Mouse (Mus musculus) leukemia stem cell, adult 10-12 weeks (primary cell): ENCODE results near the gene Pin1. TPM values are rescaled to one million over a fixed set of nuclear protein-coding genes. Genes with fewer than 3 reads are reported as not detected.

Experiments
- polyA plus RNA-seq: library from polyadenylated mRNA; stranded (reverse); fragments of >175 nt; gene quantifications from 2 replicates; pipeline ENCODE4 v1.2.3, GENCODE M21; 2012; ENCODE audit warnings: low replicate concordance

Pin1 gene
- polyA plus RNA-seq = 15.2 and 16.6 TPM in 2 replicates

DNA sequence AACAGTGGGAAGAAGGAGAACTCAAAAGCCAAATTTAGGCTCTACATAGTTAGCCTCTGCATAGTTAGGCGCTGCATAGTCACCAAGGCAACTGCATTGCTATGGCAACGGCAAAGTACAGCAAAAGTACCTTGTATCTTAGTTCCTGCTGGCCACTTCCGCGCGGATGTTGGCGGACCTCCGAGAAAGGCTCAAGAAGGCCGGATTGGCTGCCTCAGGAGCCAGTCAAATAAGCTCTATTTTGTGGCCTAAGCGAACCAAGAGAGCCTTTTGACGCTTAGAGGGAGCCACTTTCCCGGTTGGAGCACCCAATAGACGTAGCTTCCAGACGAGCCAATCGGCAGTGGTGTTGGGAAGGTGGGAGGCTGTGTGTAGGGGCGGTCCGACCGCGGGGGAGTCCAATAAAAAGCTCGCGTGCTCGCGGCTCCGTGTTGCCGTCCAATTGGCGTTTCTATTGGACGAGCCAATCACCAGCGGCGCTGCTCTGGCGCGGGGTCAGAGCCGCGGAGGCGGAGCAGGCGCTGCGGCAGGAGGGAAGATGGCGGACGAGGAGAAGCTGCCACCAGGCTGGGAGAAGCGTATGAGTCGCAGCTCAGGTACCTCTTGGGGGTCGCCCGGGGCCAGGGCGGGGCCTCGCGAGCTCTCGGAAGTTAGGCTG, at the start of gene Pin1:
Gene Pin1, plus strand, starts transcription at position 494 of the 658 bp plus-strand sequence.

GRCm38 (mm10) chr9:20642101-20642895, 9.6 kb upstream of the Pin1 start, which contains the start of gene Ubl5:
TSS of gene Ubl5 (plus strand) at chr9:20642878.

DNA sequence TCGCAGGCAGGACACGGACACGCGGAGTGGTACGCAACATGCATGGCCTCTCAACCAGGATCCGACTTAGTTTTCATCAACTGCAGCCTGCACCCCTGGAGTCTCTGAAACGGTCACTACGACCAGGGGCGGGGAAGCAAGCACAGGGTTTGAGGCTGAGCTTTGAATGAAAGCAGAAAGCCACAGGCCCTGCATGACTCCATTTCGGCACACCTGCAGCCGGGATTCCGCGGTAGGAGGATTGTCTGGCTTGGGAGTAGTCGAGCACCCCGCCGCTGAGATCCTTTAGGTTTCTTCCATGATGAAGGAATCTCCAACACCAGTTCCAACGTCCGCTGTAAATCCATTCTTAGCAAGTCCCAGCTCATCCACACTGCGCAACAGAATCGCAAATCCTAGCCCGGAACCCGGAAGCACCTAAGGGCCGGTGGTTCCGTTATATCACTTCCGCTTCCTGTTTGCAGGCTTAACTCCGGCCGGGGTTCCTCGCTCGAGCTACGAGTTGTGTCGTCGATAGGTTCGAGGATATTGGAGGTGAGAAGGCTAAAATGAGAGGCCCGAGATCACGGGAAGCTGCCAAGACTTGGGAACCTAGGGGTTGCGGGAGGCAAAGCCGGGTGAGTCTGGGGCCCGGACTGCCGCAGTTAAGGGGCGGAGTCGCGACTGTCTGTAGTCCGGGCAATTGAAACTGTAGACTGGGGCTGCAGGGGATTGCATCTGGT, 7.4 kb upstream of the Pin1 start, which contains the start of gene Fbxl12:
Gene Fbxl12, minus strand, starts transcription at position 408 of the 722 bp plus-strand sequence.

Other genes with a start within 250 kb of the Pin1 start
- gene Zfp26, start 191.9 kb upstream of the Pin1 start, polyA plus RNA-seq = 0.08 and 0.38 TPM in 2 replicates
- gene Zfp426, start 159.3 kb upstream of the Pin1 start, polyA plus RNA-seq = 2.6 and 3.1 TPM in 2 replicates
- gene Zfp266, start 130.7 kb upstream of the Pin1 start, polyA plus RNA-seq = 0.42 and 1.4 TPM in 2 replicates
- 4.7 and 16.6 TPM in 2 replicates for gene Zfp846, start 70.8 kb upstream of the Pin1 start, polyA plus RNA-seq
- 1.8 and 4.6 TPM in 2 replicates for gene Ubl5, start 9.2 kb upstream of the Pin1 start, polyA plus RNA-seq
- 7.7 and 22.6 TPM in 2 replicates for gene Fbxl12, start 7.3 kb upstream of the Pin1 start, polyA plus RNA-seq
- not detected in 2 replicates for gene Olfm2, start 94.3 kb downstream of the Pin1 start, polyA plus RNA-seq
- gene Col5a3, start 163.0 kb downstream of the Pin1 start, polyA plus RNA-seq = 0.24 and 0.25 TPM in 2 replicates
- gene Rdh8, start 166.4 kb downstream of the Pin1 start, polyA plus RNA-seq = not detected in 2 replicates
- gene A230050P20Rik, start 216.5 kb downstream of the Pin1 start, polyA plus RNA-seq = 60.4 and 133 TPM in 2 replicates
- 1.7 and 3.7 TPM in 2 replicates for gene Angptl6, start 227.6 kb downstream of the Pin1 start, polyA plus RNA-seq
- 202 and 218 TPM in 2 replicates for gene Ppan, start 236.1 kb downstream of the Pin1 start, polyA plus RNA-seq
- gene Eif3g, start 246.5 kb downstream of the Pin1 start, polyA plus RNA-seq = 272 and 644 TPM in 2 replicates